Mouse (Mus musculus): ENCODE measurements at regions not wholly inside any gene's neighbourhood (a gene's known extent, or its start where the extent isn't known, plus 50 kb on each side); places are given as distances from the start of the nearest gene placed in this dataset.

GRCm38 (mm10) chr12:57891556-57891955 lies 320.0 kb upstream of the Sstr1 start:
- no peak for TF ChIP-seq HCFC1 (IDR thresholded peaks at IDR 0.05; ENCODE audit: borderline replicate concordance, insufficient read depth, low read length)
- no peak for TF ChIP-seq CHD2 (IDR thresholded peaks at IDR 0.05; ENCODE audit: low read depth, low read length)
- no peak for TF ChIP-seq MAFK (IDR thresholded peaks at IDR 0.05; ENCODE audit: insufficient read depth, low read depth, low read length)
